Mouse (Mus musculus): ENCODE measurements around the gene Slpi. TPM values are rescaled to one million over a fixed set of nuclear protein-coding genes. Genes with fewer than 3 reads are reported as not detected.

Slpi gene
- polyA plus RNA-seq, 1 experiment: 2.8 TPM

GRCm38 (mm10) chr2:164426121-164426520 lies 37.2 kb upstream of the Slpi start:
- no peak overlapping the region for H3K4me3 ChIP-seq (ENCODE audit: control insufficient read depth, low read depth, low read length)
- H3K36me3 ChIP-seq (ENCODE audit: control insufficient read depth, insufficient read depth, low read length): no peaks in the 10 kb centered on the region
- no peak for TF ChIP-seq CTCF (IDR thresholded peaks at IDR 0.05; ENCODE audit: control insufficient read depth, insufficient read depth, insufficient replicate concordance, low read depth, low read length)
- TF ChIP-seq POLR2A (IDR thresholded peaks at IDR 0.05; ENCODE audit: control insufficient read depth, low read depth, low read length): no peak
- peaks cover 10% of the 10 kb centered on the region for H3K4me1 ChIP-seq (ENCODE audit: control insufficient read depth, insufficient read depth, low read length)
- H3K27me3 ChIP-seq (ENCODE audit: control insufficient read depth, insufficient read depth, low read length): no peaks in the 10 kb centered on the region
- H3K27ac ChIP-seq (ENCODE audit: control insufficient read depth, insufficient read depth, low read depth, low read length): no peak overlapping the region

- Histone ChIP-seq H3K36me3 (ENCODE audit: control insufficient read depth, insufficient read depth, low read length) (no peaks in the 10 kb centered on the region), H3K27me3 (ENCODE audit: control insufficient read depth, insufficient read depth, low read length) (no peaks in the 10 kb centered on the region), H3K4me1 (ENCODE audit: control insufficient read depth, insufficient read depth, low read length) (peaks cover 3% of the 10 kb centered on the region), H3K4me3 (ENCODE audit: control insufficient read depth, low read depth, low read length) (no peak overlapping the region), H3K27ac (ENCODE audit: control insufficient read depth, insufficient read depth, low read depth, low read length) (no peak overlapping the region)
- TF ChIP-seq POLR2A (IDR thresholded peaks at IDR 0.05; ENCODE audit: control insufficient read depth, low read depth, low read length): no peak
- no peak for TF ChIP-seq CTCF (IDR thresholded peaks at IDR 0.05; ENCODE audit: control insufficient read depth, insufficient read depth, insufficient replicate concordance, low read depth, low read length)
These were observed 36.5 kb upstream of the Slpi start for GRCm38 (mm10) chr2:164425401-164425800.

- Histone ChIP-seq H3K27me3 (ENCODE audit: control insufficient read depth, insufficient read depth, low read length) (no peaks in the 10 kb centered on the region), H3K4me3 (ENCODE audit: control insufficient read depth, low read depth, low read length) (no peak overlapping the region), H3K27ac (ENCODE audit: control insufficient read depth, insufficient read depth, low read depth, low read length) (no peak overlapping the region), H3K36me3 (ENCODE audit: control insufficient read depth, insufficient read depth, low read length) (no peaks in the 10 kb centered on the region), H3K4me1 (ENCODE audit: control insufficient read depth, insufficient read depth, low read length) (no peaks in the 10 kb centered on the region)
- TF ChIP-seq POLR2A (IDR thresholded peaks at IDR 0.05; ENCODE audit: control insufficient read depth, low read depth, low read length): no peak
- TF ChIP-seq CTCF (IDR thresholded peaks at IDR 0.05; ENCODE audit: control insufficient read depth, insufficient read depth, insufficient replicate concordance, low read depth, low read length): no peak
These were observed 35.5 kb upstream of the Slpi start for GRCm38 (mm10) chr2:164424406-164424805.

- H3K27me3 ChIP-seq (ENCODE audit: control insufficient read depth, insufficient read depth, low read length): no peaks in the 10 kb centered on the region
- H3K27ac ChIP-seq (ENCODE audit: control insufficient read depth, insufficient read depth, low read depth, low read length): no peak overlapping the region
- H3K4me1 ChIP-seq (ENCODE audit: control insufficient read depth, insufficient read depth, low read length): no peaks in the 10 kb centered on the region
- H3K4me3 ChIP-seq (ENCODE audit: control insufficient read depth, low read depth, low read length): no peak overlapping the region
- no peaks in the 10 kb centered on the region for H3K36me3 ChIP-seq (ENCODE audit: control insufficient read depth, insufficient read depth, low read length)
- TF ChIP-seq POLR2A (IDR thresholded peaks at IDR 0.05; ENCODE audit: control insufficient read depth, low read depth, low read length) (no peak), CTCF (IDR thresholded peaks at IDR 0.05; ENCODE audit: control insufficient read depth, insufficient read depth, insufficient replicate concordance, low read depth, low read length) (no peak)
These were observed 34.6 kb upstream of the Slpi start for GRCm38 (mm10) chr2:164423464-164423863.

GRCm38 (mm10) chr2:164422675-164423393 lies 33.9 kb upstream of the Slpi start:
- Histone ChIP-seq H3K27me3 (ENCODE audit: control insufficient read depth, insufficient read depth, low read length) (no peaks in the 10 kb centered on the region), H3K27ac (ENCODE audit: control insufficient read depth, insufficient read depth, low read depth, low read length) (no peak overlapping the region), H3K4me3 (ENCODE audit: control insufficient read depth, low read depth, low read length) (no peak overlapping the region), H3K36me3 (ENCODE audit: control insufficient read depth, insufficient read depth, low read length) (no peaks in the 10 kb centered on the region), H3K4me1 (ENCODE audit: control insufficient read depth, insufficient read depth, low read length) (no peaks in the 10 kb centered on the region)
- TF ChIP-seq POLR2A (IDR thresholded peaks at IDR 0.05; ENCODE audit: control insufficient read depth, low read depth, low read length) (no peak), CTCF (IDR thresholded peaks at IDR 0.05; ENCODE audit: control insufficient read depth, insufficient read depth, insufficient replicate concordance, low read depth, low read length) (no peak)

GRCm38 (mm10) chr2:164421979-164422378 lies 33.1 kb upstream of the Slpi start:
- H3K27ac ChIP-seq (ENCODE audit: control insufficient read depth, insufficient read depth, low read depth, low read length): no peak overlapping the region
- no peak overlapping the region for H3K4me3 ChIP-seq (ENCODE audit: control insufficient read depth, low read depth, low read length)
- no peak for TF ChIP-seq POLR2A (IDR thresholded peaks at IDR 0.05; ENCODE audit: control insufficient read depth, low read depth, low read length)
- no peak for TF ChIP-seq CTCF (IDR thresholded peaks at IDR 0.05; ENCODE audit: control insufficient read depth, insufficient read depth, insufficient replicate concordance, low read depth, low read length)
- no peaks in the 10 kb centered on the region for H3K36me3 ChIP-seq (ENCODE audit: control insufficient read depth, insufficient read depth, low read length)
- H3K4me1 ChIP-seq (ENCODE audit: control insufficient read depth, insufficient read depth, low read length): no peaks in the 10 kb centered on the region
- H3K27me3 ChIP-seq (ENCODE audit: control insufficient read depth, insufficient read depth, low read length): no peaks in the 10 kb centered on the region

- TF ChIP-seq CTCF (IDR thresholded peaks at IDR 0.05; ENCODE audit: control insufficient read depth, insufficient read depth, insufficient replicate concordance, low read depth, low read length) (no peak), POLR2A (IDR thresholded peaks at IDR 0.05; ENCODE audit: control insufficient read depth, low read depth, low read length) (no peak)
- Histone ChIP-seq H3K27ac (ENCODE audit: control insufficient read depth, insufficient read depth, low read depth, low read length) (no peak overlapping the region), H3K4me1 (ENCODE audit: control insufficient read depth, insufficient read depth, low read length) (no peaks in the 10 kb centered on the region)
These were observed 32.4 kb upstream of the Slpi start for GRCm38 (mm10) chr2:164421306-164421705.

More at GRCm38 (mm10) chr2:164421306-164421705, 32.4 kb upstream of the Slpi start:
- Histone ChIP-seq H3K4me3 (ENCODE audit: control insufficient read depth, low read depth, low read length) (no peak overlapping the region), H3K27me3 (ENCODE audit: control insufficient read depth, insufficient read depth, low read length) (no peaks in the 10 kb centered on the region), H3K36me3 (ENCODE audit: control insufficient read depth, insufficient read depth, low read length) (no peaks in the 10 kb centered on the region)

Data from testis, adult 2 months (tissue).